ENCODE assay signal across 10 mouse cellular contexts in genomic region chr15:66442333-66442732, GRCm38 (mm10). TPM values are rescaled to one million over a fixed set of nuclear protein-coding genes. Genes with fewer than 3 reads are reported as not detected.
DNase-seq lines count a peak whose midpoint lies in the region; ATAC-seq and TF ChIP-seq lines count a peak whose summit lies in the region.
"Had no signal": no experiment of that assay in that cellular context is flagged by ENCODE, and none has a peak within 500 bp of the region (broad histone marks: within the 10 kb centered on the region; RNA-seq: fewer than 3 reads in every experiment).

No protein-coding gene starts in this region.

- no peaks in the 10 kb centered on the region for H3K9me3 ChIP-seq in forebrain, embryonic 11.5 days (ENCODE audit: control insufficient read depth, low read length)
- no peaks in the 10 kb centered on the region for H3K9me3 ChIP-seq in forebrain, embryonic 10.5 days
- H3K9me3 ChIP-seq in forebrain, postnatal 0 days (ENCODE audit: low read length), result no peaks in the 10 kb centered on the region
- no peaks in the 10 kb centered on the region for H3K9me3 ChIP-seq in midbrain, embryonic 10.5 days (replicated peaks)
- no peaks in the 10 kb centered on the region for H3K9me3 ChIP-seq in stomach, postnatal 0 days (ENCODE audit: control insufficient read depth, low read length)
- H3K9me3 ChIP-seq: G1E; stomach, embryonic 15.5 days had no signal

- peak; percentile 46; the same call in 1 of the 2 replicates for ATAC-seq in forebrain, embryonic 11.5 days (replicated peaks; ENCODE audit: low FRiP score)
- ATAC-seq in forebrain, postnatal 0 days, result peak; percentile 77
- no peak for ATAC-seq in stomach, postnatal 0 days (ENCODE audit: low FRiP score, low TSS enrichment)

- DNase-seq in forebrain, embryonic 11.5 days (ENCODE audit: low spot score), result no peak
- DNase-seq in forebrain, embryonic 10.5 days (ENCODE audit: extremely low spot score, low spot score), result no peak
- DNase-seq in A20 (ENCODE audit: low read depth, low spot score), result peak; percentile 42
- DNase-seq in cerebellum, adult 11 months, result peak; percentile 37
- DNase-seq in forebrain, postnatal 0 days, result peak; percentile 84
- peak; percentile 70 to 73 for DNase-seq in layer of hippocampus, adult 2 months (ENCODE audit: low spot score in 2 of 2)
- peak; percentile 39 for DNase-seq in midbrain, embryonic 10.5 days (ENCODE audit: low spot score)
- DNase-seq in stomach, postnatal 0 days (ENCODE audit: low spot score), result peak; percentile 24

- no peaks in the 10 kb centered on the region for H3K36me3 ChIP-seq in forebrain, embryonic 11.5 days (ENCODE audit: control insufficient read depth, insufficient read depth, low read length)
- no peaks in the 10 kb centered on the region for H3K36me3 ChIP-seq in forebrain, embryonic 10.5 days (replicated peaks)
- no peaks in the 10 kb centered on the region for H3K36me3 ChIP-seq in forebrain, postnatal 0 days (ENCODE audit: insufficient read depth)
- H3K36me3 ChIP-seq in midbrain, embryonic 10.5 days, result no peaks in the 10 kb centered on the region
- no peaks in the 10 kb centered on the region for H3K36me3 ChIP-seq in stomach, postnatal 0 days (ENCODE audit: control insufficient read depth, insufficient read depth, low read length)
- H3K36me3 ChIP-seq: G1E; stomach, embryonic 15.5 days had no signal

- H3K27me3 ChIP-seq in forebrain, embryonic 11.5 days (ENCODE audit: control insufficient read depth, insufficient read depth, low read length), result no peaks in the 10 kb centered on the region
- no peaks in the 10 kb centered on the region for H3K27me3 ChIP-seq in forebrain, embryonic 10.5 days (ENCODE audit: poor library complexity, severe bottlenecking)
- no peaks in the 10 kb centered on the region for H3K27me3 ChIP-seq in forebrain, postnatal 0 days (ENCODE audit: insufficient read depth, low read length)
- H3K27me3 ChIP-seq in midbrain, embryonic 10.5 days (ENCODE audit: low read depth, poor library complexity, severe bottlenecking), result no peaks in the 10 kb centered on the region
- H3K27me3 ChIP-seq in stomach, postnatal 0 days (ENCODE audit: control insufficient read depth, insufficient read depth, low read length), result no peaks in the 10 kb centered on the region
- H3K27me3 ChIP-seq: stomach, embryonic 15.5 days had no signal

- no peaks in the 10 kb centered on the region for H3K4me1 ChIP-seq in forebrain, embryonic 11.5 days (replicated peaks; ENCODE audit: control insufficient read depth, insufficient read depth, low read length)
- 0 out of 2 replicates have a peak, but pooled peaks cover 4% of the 10 kb centered on the region for H3K4me1 ChIP-seq in forebrain, embryonic 10.5 days
- peaks cover 3% of the 10 kb centered on the region; the same call in 1 of the 2 replicates for H3K4me1 ChIP-seq in forebrain, postnatal 0 days (ENCODE audit: insufficient read depth)
- no peaks in the 10 kb centered on the region for H3K4me1 ChIP-seq in midbrain, embryonic 10.5 days
- H3K4me1 ChIP-seq in stomach, postnatal 0 days (replicated peaks; ENCODE audit: control insufficient read depth, insufficient read depth), result no peaks in the 10 kb centered on the region
- H3K4me1 ChIP-seq: stomach, embryonic 15.5 days had no signal

- no peak overlapping the region for H3K9ac ChIP-seq in forebrain, embryonic 11.5 days (ENCODE audit: low read length)
- H3K9ac ChIP-seq in forebrain, postnatal 0 days, result no peak overlapping the region
- H3K9ac ChIP-seq in stomach, postnatal 0 days (ENCODE audit: low read length), result no peak overlapping the region
- H3K9ac ChIP-seq: stomach, embryonic 15.5 days had no signal

- no peak overlapping the region for H3K4me2 ChIP-seq in forebrain, embryonic 11.5 days (ENCODE audit: low read depth, low read length, severe bottlenecking)
- no peak overlapping the region for H3K4me2 ChIP-seq in forebrain, postnatal 0 days (ENCODE audit: low read depth)
- H3K4me2 ChIP-seq in stomach, postnatal 0 days (replicated peaks; ENCODE audit: low read depth), result no peak overlapping the region
- H3K4me2 ChIP-seq: stomach, embryonic 15.5 days had no signal

- no peak for TF ChIP-seq EP300 in stomach, postnatal 0 days (optimal IDR thresholded peaks at IDR 0.05)

- H3K27ac ChIP-seq in forebrain, embryonic 11.5 days (ENCODE audit: low read depth, low read length), result no peak overlapping the region
- H3K27ac ChIP-seq in forebrain, embryonic 10.5 days, result no peak overlapping the region
- H3K27ac ChIP-seq in forebrain, postnatal 0 days (ENCODE audit: low read depth, low read length), result no peak overlapping the region
- no peak overlapping the region for H3K27ac ChIP-seq in layer of hippocampus, adult 2 months
- H3K27ac ChIP-seq in midbrain, embryonic 10.5 days (replicated peaks), result no peak overlapping the region
- H3K27ac ChIP-seq in stomach, postnatal 0 days (replicated peaks), result no peak overlapping the region
- H3K27ac ChIP-seq: stomach, embryonic 15.5 days had no signal

- H3K4me3 ChIP-seq in forebrain, embryonic 11.5 days (ENCODE audit: low read depth, low read length), result no peak overlapping the region
- H3K4me3 ChIP-seq in forebrain, embryonic 10.5 days, result no peak overlapping the region
- H3K4me3 ChIP-seq in forebrain, postnatal 0 days (ENCODE audit: low read depth, low read length), result no peak overlapping the region
- no peak overlapping the region for H3K4me3 ChIP-seq in layer of hippocampus, adult 2 months
- no peak overlapping the region for H3K4me3 ChIP-seq in midbrain, embryonic 10.5 days
- no peak overlapping the region for H3K4me3 ChIP-seq in stomach, postnatal 0 days (ENCODE audit: low read depth, low read length)
- H3K4me3 ChIP-seq: stomach, embryonic 15.5 days had no signal

- TF ChIP-seq CTCF in forebrain, postnatal 0 days (IDR thresholded peaks at IDR 0.05; ENCODE audit: low read depth), result peak; percentile 84
- TF ChIP-seq CTCF in layer of hippocampus, adult 2 months (conservative IDR thresholded peaks at IDR 0.05), result peak; percentile 93
- peak; percentile 78 for TF ChIP-seq CTCF in stomach, postnatal 0 days (IDR thresholded peaks at IDR 0.05; ENCODE audit: low read depth)

- 41% methylated on average over 3 of the region's 3 CpGs for WGBS in forebrain, embryonic 11.5 days
- WGBS in forebrain, embryonic 10.5 days, result 47% methylated on average over 3 of the region's 3 CpGs
- 34% methylated on average over 3 of the region's 3 CpGs for WGBS in forebrain, postnatal 0 days
- WGBS in midbrain, embryonic 10.5 days, result 43% methylated on average over 3 of the region's 3 CpGs
- 33% methylated on average over 3 of the region's 3 CpGs for WGBS in stomach, postnatal 0 days

RNA-seq across cellular contexts. Expression of gene Lrrc6, which starts 58.4 kb away (rescaled TPM):
- 0.12 and 0.29 TPM in 2 replicates for polyA plus RNA-seq in forebrain, embryonic 11.5 days (2014; fragmentation: Nextera tagmentation; extraction: Ambion mirVana)
- polyA plus RNA-seq in forebrain, embryonic 10.5 days (2016; fragmentation: Nextera tagmentation; extraction: Ambion mirVana), result 0.17 and 0.23 TPM in 2 replicates
- 2.0 and 2.7 TPM in 2 replicates for total RNA-seq in forebrain, postnatal 0 days (2014; rRNA removed)
- 2.2 and 2.5 TPM in 2 replicates for polyA plus RNA-seq in forebrain, postnatal 0 days (2015; fragmentation: Nextera tagmentation; extraction: Ambion mirVana)
- total RNA-seq in layer of hippocampus, adult 2 months (2021), result 1 to 10 TPM; 2.9 to 3.1 TPM
- 0.10 and 0.11 TPM in 2 replicates for polyA plus RNA-seq in midbrain, embryonic 10.5 days (2016; fragmentation: Nextera tagmentation; extraction: Ambion mirVana)
- 0.11 TPM in 1 of 2 replicates, not detected in the other for polyA plus RNA-seq in stomach, postnatal 0 days (2015; fragmentation: Nextera tagmentation; extraction: Ambion mirVana)
- polyA plus RNA-seq: G1E had no signal

Comparison
In these comparisons a context has a peak if more than half of its experiments do, and no peak if none do; other contexts are left out.
1. DNase-seq: peak in A20 (single experiment), cerebellum, adult 11 months (single experiment), forebrain, postnatal 0 days (single experiment), layer of hippocampus, adult 2 months (2 of 2), midbrain, embryonic 10.5 days (single experiment) and stomach, postnatal 0 days (single experiment); none in forebrain, embryonic 11.5 days (single experiment) and forebrain, embryonic 10.5 days (single experiment).
2. Peak in every context shown above with its lines, with median percentiles within 50 percentile points of each other: CTCF ChIP-seq.